Mouse (Mus musculus) G1E (cell line): Measurements from ENCODE around the gene Aldh6a1.

Source experiments
- CTCF ChIP-seq: IDR thresholded peaks from 2 replicates; pipeline ENCODE4 v1.5.1; 2012; ENCODE audit warnings: low read depth, low read length, inconsistent platforms, mixed read lengths
- GATA1 ChIP-seq: IDR thresholded peaks from 2 replicates; pipeline ENCODE4 v1.6.1; 2012; ENCODE audit warnings: borderline replicate concordance, low read length, inconsistent platforms, mixed read lengths
- GATA2 ChIP-seq: IDR thresholded peaks from 2 replicates; pipeline ENCODE4 v1.6.1; 2012; ENCODE audit warnings: low read depth, low read length, inconsistent platforms, borderline replicate concordance

- TF ChIP-seq CTCF (no peak), GATA2 (no peak), GATA1 (no peak)
Measured at GRCm38 (mm10) chr12:84385408-84385807, 65.4 kb downstream of the Aldh6a1 start.
